Mouse (Mus musculus): Measurements from ENCODE around the gene Notch2.

Notch2 gene

GRCm38 (mm10) chr3:98050492-98051406 lies 37.4 kb downstream of the Notch2 start:
- 69% methylated on average over 14 of the region's 14 CpGs for WGBS

- WGBS = 77% methylated on average over 16 of the region's 16 CpGs
Measured at GRCm38 (mm10) chr3:98051407-98051968, 38.2 kb downstream of the Notch2 start.

GRCm38 (mm10) chr3:98052507-98053430 lies 39.4 kb downstream of the Notch2 start:
- WGBS = 82% methylated on average over 16 of the region's 16 CpGs

- WGBS = 73% methylated on average over 1 of the region's 1 CpGs
Measured at GRCm38 (mm10) chr3:98053817-98054216, 40.5 kb downstream of the Notch2 start.

GRCm38 (mm10) chr3:98054334-98055007 lies 41.1 kb downstream of the Notch2 start:
- WGBS = 90% methylated on average over 8 of the region's 8 CpGs

GRCm38 (mm10) chr3:98055008-98055345 lies 41.6 kb downstream of the Notch2 start:
- WGBS = 82% methylated on average over 6 of the region's 6 CpGs

- 75% methylated on average over 20 of the region's 20 CpGs for WGBS
Measured at GRCm38 (mm10) chr3:98055808-98056728, 42.7 kb downstream of the Notch2 start.

- WGBS = 79% methylated on average over 6 of the region's 6 CpGs
Measured at GRCm38 (mm10) chr3:98056956-98057365, 43.6 kb downstream of the Notch2 start.

GRCm38 (mm10) chr3:98059076-98059475 lies 45.7 kb downstream of the Notch2 start:
- 92% methylated on average over 4 of the region's 4 CpGs for WGBS

- WGBS = 43% methylated on average over 7 of the region's 7 CpGs
Measured at GRCm38 (mm10) chr3:98060981-98061660, 47.8 kb downstream of the Notch2 start.

- 52% methylated on average over 13 of the region's 13 CpGs for WGBS
Measured at GRCm38 (mm10) chr3:98061661-98062330, 48.5 kb downstream of the Notch2 start.

- 67% methylated on average over 1 of the region's 1 CpGs for WGBS
Measured at GRCm38 (mm10) chr3:98062591-98063185, 49.4 kb downstream of the Notch2 start.

- 33% methylated on average over 8 of the region's 8 CpGs for WGBS
Measured at GRCm38 (mm10) chr3:98063186-98063771, 50.0 kb downstream of the Notch2 start.

GRCm38 (mm10) chr3:98063833-98064232 lies 50.5 kb downstream of the Notch2 start:
- 43% methylated on average over 9 of the region's 9 CpGs for WGBS

- 90% methylated on average over 8 of the region's 8 CpGs for WGBS
Measured at GRCm38 (mm10) chr3:98065004-98065403, 51.7 kb downstream of the Notch2 start.

- 68% methylated on average over 3 of the region's 3 CpGs for WGBS
Measured at GRCm38 (mm10) chr3:98066434-98066833, 53.1 kb downstream of the Notch2 start.

GRCm38 (mm10) chr3:98067413-98067812 lies 54.1 kb downstream of the Notch2 start:
- 53% methylated on average over 3 of the region's 3 CpGs for WGBS

GRCm38 (mm10) chr3:98067852-98068491 lies 54.6 kb downstream of the Notch2 start:
- WGBS = 50% methylated on average over 12 of the region's 12 CpGs
